Mouse (Mus musculus): ENCODE measurements around the gene Gm10715.

The Gm10715 gene

DNA sequence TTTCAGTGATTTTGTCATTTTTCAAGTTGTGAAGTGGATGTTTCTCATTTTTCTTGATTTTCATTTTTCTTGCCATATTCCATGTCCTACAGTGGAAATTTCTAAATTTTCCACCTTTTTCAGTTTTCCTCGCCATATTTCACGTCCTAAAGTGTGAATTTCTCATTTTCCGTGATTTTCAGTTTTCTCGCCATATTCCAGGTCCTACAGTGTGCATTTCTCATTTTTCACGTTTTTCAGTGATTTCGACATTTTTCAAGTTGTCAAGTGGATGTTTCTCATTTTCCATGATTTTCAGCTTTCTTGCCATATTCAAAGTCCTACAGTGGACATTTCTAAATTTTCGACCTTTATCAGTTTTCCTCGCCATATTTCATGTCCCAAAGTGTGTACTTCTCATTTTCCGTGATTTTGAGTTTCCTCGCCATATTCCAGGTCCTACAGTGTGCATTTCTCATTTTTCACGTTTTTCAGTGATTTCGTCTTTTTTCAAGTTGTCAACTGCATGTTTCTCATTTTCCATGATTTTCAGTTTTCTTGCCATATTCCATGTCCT lies 11.7 kb upstream of the Gm10715 start, which contains the start of gene Gm10717:
TSS of gene Gm10717 (plus strand) at position 506 of the 556 bp plus-strand sequence.
- 75% methylated on average over 12 of the region's 12 CpGs for WGBS

DNA sequence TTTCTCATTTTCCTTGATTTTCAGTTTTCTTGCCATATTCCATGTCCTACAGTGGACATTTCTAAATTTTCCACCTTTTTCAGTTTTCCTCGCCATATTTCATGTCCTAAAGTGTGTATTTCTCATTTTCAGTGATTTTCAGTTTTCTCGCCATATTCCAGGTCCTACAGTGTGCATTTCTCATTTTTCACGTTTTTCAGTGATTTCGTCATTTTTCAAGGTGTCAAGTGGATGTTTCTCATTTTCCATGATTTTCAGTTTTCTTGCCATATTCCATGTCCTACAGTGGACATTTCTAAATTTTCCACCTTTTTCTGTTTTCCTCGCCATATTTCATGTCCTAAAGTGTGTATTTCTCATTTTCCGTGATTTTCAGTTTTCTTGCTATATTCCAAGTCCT lies 11.0 kb upstream of the Gm10715 start:
- 75% methylated on average over 5 of the region's 6 CpGs for WGBS

DNA sequence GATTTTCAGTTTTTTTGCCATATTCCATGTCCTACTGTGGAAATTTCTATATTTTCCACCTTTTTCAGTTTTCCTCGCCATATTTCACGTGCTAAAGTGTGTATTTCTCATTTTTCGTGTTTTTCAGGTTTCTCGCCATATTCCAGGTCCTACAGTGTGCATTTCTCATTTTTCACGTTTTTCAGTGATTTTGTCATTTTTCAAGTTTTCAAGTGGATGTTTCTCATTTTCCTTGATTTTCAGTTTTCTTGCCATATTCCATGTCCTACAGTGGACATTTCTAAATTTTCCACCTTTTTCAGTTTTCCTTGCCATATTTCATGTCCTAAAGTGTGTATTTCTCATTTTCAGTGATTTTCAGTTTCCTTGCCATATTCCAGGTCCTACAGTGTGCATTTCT lies 10.5 kb upstream of the Gm10715 start:
- WGBS, result 75% methylated on average over 5 of the region's 5 CpGs

DNA sequence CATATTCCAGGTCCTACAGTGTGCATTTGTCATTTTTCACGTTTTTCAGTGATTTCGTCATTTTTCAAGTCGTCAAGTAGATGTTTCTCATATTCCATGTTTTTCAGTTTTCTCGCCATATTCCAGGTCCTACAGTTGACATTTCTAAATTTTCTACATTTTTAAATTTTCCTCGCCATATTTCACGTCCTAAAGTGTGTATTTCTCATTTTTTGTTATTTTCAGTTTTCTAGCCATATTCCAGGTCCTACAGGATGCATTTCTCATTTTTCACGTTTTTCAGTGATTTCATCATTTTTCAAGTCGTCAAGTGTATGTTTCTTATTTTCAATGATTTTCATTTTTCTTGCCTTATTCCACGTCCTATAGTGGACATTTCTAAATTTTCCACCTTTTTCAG lies 9.9 kb upstream of the Gm10715 start:
- 69% methylated on average over 9 of the region's 9 CpGs for WGBS

DNA sequence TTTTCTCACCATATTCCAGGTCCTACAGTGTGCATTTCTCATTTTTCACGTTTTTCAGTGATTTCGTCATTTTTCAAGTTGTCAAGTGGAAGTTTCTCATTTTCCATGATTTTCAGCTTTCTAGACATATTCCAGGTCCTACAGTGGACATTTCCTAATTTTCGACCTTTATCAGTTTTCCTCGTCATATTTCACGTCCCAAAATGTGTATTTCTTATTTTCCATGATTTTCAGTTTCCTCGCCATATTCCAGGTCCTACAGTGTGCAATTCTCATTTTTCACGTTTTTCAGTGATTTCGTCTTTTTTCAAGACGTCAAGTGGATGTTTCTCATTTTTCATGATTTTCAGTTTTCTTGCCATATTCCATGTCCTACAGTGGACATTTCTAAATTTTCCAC lies 9.5 kb upstream of the Gm10715 start:
- WGBS, result 74% methylated on average over 9 of the region's 9 CpGs

DNA sequence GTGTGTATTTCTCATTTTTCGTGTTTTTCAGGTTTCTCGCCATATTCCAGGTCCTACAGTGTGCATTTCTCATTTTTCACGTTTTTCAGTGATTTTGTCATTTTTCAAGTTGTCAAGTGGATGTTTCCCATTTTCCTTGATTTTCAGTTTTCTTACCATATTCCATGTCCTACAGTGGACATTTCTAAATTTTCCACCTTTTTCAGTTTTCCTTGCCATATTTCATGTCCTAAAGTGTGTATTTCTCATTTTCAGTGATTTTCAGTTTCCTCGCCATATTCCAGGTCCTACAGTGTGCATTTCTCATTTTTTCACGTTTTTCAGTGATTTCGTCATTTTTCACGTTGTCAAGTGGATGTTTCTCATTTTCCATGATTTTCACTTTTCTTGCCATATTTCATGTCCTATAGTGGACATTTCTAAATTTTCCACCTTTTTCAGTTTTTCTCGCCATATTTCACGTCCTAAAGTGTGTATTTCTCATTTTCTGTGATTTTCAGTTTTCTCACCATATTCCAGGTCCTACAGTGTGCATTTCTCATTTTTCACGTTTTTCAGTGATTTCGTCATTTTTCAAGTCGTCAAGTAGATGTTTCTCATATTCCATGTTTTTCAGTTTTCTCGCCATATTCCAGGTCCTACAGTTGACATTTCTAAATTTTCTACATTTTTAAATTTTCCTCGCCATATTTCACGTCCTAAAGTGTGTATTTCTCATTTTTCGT lies 7.2 kb upstream of the Gm10715 start:
- 62% methylated on average over 13 of the region's 16 CpGs for WGBS

DNA sequence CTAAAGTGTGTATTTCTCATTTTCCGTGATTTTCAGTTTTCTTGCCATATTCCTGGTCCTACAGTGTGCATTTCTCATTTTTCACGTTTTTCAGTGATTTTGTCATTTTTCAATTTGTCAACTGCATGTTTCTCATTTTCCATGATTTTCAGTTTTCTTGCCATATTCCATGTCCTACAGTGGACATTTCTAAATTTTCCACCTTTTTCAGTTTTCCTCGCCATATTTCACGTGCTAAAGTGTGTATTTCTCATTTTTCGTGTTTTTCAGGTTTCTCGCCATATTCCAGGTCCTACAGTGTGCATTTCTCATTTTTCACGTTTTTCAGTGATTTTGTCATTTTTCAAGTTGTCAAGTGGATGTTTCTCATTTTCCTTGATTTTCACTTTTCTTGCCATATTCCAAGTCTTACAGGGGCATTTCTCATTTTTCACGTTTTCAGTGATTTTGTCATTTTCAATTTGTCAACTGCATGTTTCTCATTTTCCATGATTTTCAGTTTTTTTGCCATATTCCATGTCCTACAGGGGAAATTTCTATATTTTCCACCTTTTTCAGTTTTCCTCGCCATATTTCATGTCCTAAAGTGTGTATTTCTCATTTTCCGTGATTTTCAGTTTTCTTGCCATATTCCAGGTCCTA lies 5.9 kb upstream of the Gm10715 start:
- WGBS, result 67% methylated on average over 2 of the region's 10 CpGs

DNA sequence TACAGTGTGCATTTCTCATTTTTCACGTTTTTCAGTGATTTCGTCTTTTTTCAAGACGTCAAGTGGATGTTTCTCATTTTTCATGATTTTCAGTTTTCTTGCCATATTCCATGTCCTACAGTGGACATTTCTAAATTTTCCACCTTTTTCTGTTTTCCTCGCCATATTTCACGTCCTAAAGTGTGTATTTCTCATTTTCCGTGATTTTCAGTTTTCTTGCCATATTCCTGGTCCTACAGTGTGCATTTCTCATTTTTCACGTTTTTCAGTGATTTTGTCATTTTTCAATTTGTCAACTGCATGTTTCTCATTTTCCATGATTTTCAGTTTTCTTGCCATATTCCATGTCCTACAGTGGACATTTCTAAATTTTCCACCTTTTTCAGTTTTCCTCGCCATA lies 2.4 kb upstream of the Gm10715 start, which contains the start of gene Gm17535:
TSS of gene Gm17535 (plus strand) at position 301 of the 400 bp plus-strand sequence.
- 40% methylated on average over 1 of the region's 8 CpGs for WGBS

DNA sequence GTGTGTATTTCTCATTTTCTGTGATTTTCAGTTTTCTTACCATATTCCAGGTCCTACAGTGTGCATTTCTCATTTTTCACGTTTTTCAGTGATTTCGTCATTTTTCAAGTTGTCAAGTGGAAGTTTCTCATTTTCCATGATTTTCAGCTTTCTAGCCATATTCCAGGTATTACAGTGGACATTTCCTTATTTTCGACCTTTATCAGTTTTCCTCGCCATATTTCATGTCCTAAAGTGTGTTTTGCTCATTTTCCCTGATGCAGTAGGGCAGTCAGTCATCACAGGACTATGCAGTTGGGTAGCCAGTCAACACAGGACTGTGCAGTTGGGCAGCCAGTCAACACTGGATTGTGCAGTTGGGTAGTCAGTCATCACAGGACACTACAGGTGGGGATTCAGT lies 1.5 kb downstream of the Gm10715 start:
- WGBS, result 66% methylated on average over 4 of the region's 4 CpGs
